Mouse (Mus musculus) cerebral cortex, adult 2 months (tissue): Measurements from ENCODE around the gene 4933411K16Rik.

Experiments
- WGBS: fragments of 180-500 bp; shearing (Covaris S2); methylation state at CpG from one replicate; pipeline ENCODE4 v1.1.7; 2018; 5-methylcytosine and 5-hydroxymethylcytosine counted together

The 4933411K16Rik gene

DNA sequence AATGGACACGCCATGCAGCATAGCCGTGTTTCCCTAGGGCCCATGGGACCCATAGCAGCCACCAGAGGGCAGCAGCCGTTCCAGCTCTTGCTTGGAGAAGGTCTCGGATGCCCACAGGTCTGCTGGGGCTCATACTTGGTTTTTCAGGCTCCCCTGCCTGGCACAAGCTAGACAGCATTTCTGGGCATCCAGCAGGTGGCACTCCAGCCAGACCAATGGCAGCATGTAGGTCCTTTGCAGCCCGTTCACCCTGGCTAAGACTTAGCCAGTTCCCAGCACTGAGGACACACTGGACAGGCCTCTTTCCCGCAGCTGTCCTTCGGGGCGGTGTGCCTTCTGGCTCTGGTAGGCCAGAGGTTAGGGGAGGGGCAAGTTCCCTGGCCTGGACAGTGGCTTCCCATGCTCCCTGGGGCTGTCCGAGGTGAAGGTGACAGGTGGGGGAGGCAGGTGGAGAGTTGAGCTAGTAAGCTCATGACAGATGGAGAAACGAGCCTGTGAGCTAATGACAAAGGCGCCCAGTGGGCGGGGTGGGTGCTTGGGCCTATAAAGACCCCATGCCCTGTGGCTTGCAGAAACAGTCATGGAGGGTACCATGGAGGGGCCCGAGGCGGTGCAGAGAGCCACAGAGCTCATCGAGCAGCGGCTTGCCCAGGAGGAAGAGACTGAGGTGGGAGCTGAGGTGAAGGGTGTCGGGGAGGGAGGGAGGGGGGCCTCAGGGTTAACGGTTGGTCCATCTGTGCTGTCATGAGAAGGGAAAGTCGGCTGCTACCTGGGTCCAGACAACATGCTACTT lies 16.4 kb upstream of the 4933411K16Rik start, which contains the start of gene Ankrd2:
Gene Ankrd2 (plus strand): TSS at position 545 of the 793 bp plus-strand sequence.
- WGBS = 63% methylated on average over 19 of the region's 19 CpGs

DNA sequence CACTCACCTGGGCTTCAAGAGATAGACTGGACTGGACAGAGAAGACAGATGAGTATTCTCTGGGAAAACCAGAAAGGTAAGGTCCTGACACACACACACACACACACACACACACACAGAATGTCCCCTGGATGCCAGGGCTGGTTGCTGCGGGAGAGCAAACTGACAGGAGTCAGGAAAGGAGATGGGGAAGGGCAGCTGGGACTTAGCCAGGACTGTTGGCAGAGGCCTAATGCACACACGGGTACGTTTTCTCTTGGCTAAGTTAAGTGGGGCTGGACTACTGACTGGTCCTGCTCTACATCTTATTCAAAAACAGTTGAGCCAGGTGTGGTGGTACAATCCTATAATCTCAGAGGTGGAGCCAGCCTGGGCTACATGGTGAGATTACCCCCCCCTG lies 15.7 kb upstream of the 4933411K16Rik start:
- WGBS = 73% methylated on average over 3 of the region's 3 CpGs

DNA sequence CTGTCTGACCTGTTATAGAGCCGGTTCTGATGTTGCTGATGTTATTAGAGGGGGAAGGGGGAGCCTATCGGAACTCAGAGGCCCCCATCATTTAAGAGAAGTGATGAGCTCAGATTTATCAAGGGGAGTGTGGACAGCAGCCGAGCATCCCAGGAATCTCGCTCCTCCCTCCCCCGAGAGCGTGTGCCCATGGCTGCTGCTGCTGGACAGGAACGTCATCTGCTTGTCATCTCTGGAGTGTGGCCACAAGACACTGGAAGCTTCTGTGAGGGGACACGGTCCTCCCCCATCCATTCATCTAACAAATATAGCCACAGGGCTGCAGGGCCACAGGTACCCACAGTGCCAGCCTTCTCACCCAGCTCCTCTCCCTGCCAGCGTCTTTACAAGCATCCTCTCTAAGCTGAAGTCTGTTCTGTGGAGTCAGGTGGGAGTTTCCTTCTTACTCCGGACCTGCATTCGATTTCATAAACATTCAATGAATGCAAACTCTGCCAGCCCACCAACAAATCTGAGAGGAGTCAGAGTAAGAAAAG lies 14.8 kb upstream of the 4933411K16Rik start:
- whole genome bisulfite sequencing = 84% methylated on average over 11 of the region's 11 CpGs

DNA sequence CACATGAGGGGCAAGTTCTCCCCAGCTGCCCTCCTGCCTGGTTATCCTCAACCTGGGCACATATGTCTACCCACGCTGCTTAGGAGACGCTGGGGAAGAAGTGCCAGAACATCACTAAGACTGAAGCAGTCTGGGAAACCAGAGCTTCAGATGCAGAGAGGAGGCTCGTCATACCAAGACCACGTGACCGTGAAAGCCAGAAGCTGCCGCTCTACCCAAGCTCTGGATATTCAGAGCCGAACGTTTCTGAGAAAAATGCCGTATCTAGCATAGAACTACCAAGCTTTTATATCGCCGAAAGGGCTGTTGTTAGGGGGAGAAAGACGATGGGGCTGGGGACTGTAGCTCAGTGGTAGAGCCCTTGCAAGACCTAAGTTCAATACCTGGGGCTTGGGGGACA lies 13.7 kb upstream of the 4933411K16Rik start:
- 91% methylated on average over 12 of the region's 12 CpGs for WGBS

DNA sequence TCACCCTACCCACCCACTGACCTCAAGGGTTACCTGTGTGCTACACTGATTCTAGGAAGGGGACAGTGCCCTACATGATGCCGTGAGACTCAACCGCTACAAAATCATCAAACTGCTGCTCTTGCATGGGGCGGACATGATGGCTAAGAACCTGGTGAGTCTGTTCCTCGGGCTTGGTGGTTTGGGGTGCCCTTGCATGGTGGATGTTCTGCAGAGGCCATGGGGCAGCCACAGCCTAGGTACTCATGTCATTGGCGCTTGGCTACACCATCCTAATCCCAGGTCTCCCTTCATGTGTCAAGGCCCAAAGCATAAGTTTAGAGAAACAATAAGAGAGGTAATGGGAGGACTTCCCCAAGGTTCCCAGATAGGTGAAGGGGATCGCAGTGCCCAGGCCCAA lies 8.1 kb upstream of the 4933411K16Rik start:
- WGBS = over 99% methylated on average over 6 of the region's 6 CpGs

DNA sequence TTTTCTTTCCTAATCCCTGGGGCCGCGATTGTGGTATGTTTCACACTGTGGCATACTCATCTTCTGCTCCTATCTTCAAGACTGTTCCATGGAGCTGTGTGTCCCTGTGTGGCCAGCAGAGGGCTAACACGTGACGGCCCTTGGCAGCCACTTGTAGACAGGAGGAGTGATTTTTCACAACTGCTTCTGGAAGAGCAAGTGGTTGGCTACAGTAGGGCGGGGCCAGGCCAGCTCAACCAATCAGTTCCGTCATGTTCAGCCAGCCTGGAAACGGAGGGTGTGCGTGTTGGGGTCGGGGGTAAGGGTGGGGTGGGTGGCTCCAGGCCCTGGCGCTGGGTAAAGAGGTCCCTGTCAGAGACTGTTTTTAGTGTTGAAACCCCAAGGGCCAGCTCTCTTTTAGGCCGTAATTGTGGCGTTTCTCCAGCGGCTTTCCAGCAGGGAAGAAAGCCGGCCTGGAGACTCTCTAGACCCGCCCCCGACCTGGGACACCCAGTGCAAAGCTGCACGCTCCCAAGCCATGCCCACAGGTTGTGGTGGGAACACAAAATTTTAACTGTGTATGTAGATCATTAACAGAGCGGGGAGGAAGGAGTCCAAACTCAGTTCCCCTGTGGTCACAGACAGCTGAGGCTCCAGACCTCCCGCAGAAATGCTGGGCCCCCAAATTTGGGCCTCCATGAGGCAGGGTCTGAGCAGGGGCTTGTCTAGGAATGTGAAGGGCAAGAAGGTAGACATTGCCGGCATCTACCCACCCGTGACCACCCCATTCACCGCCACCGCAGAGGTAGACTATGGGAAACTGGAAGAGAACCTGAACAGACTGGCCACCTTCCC lies 6.6 kb upstream of the 4933411K16Rik start, which contains the start of gene Hoga1:
Gene Hoga1 (plus strand): TSS at position 342 of the 834 bp plus-strand sequence.
- WGBS = 38% methylated on average over 23 of the region's 23 CpGs

DNA sequence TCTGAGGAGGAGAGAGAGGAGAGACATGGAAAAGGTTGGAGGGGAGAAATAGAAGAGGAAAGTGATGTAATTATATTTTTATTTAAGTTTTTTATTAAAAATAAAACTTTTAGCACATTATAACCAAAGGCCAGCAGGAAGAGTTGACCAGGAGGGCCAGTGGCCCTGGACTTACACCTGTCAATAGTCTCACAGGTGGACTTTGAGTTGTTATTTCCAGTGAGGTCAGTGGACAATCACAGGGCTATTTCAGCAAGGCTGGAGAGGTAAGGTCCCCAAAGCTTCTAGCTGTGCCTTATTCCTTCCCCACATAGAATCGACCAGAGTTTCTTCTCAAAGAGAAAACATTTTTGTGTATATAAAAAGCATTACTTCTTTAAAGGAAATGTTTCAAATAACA lies 1.8 kb upstream of the 4933411K16Rik start:
- 76% methylated on average over 1 of the region's 1 CpGs for WGBS

DNA sequence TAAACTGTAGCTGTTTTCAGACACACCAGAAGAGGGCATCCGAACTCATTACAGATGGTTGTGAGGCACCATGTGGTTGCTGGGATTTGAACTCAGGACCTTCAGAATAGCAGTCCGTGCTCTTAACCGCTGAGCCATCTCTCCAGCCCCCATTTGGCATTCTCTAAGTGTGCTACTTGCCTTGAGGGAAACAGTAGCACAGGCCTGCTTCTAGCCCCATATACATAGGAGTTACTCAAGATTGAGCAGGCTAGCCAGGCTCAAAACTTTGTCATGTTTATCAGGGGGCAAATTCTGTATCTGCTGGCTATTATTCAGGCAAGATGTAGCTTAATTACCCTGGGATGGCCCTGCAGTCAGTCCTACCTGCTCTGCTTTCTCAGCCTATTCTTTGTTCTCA lies 697 bp upstream of the 4933411K16Rik start:
- WGBS = 83% methylated on average over 3 of the region's 3 CpGs

DNA sequence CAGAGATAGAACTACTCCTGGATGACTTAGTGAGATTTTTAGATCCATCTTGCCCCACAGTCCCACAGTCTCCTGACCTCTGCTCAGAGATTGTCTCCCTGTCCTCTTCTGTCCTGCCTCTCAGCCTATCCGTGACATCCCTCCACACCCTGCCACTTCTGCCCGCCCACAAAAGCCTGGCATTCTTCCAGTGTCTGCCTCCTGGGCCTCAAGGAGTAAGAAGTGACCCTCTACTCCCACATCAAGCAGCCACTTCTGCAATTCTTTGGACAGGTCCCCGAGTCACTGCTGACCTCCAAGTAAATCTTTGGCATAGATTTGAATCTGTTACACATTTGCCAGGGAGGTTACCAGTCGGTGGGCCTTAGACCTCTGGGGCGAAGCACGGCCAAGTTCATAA lies 2.2 kb downstream of the 4933411K16Rik start:
- WGBS = 76% methylated on average over 6 of the region's 6 CpGs

DNA sequence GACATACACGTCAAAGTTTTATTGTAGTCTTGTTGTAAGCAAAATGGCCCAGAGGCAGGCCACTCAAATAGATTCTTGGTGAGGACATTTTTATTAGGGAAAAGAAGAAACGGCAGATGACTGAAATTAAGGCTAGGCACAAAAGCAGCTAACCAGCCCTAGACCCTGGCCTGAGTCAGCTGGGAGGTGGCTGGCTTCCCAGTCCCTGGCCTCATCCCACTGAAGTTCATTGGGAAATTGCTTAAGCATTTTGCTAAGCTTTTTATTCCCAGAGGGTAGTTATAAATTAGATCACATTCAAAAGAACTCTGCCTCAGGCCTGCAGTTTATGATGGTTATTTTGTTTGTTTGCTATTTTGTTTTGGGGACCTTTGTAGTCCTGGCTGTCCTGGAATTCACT lies 3.8 kb downstream of the 4933411K16Rik start:
- WGBS = 83% methylated on average over 2 of the region's 2 CpGs

DNA sequence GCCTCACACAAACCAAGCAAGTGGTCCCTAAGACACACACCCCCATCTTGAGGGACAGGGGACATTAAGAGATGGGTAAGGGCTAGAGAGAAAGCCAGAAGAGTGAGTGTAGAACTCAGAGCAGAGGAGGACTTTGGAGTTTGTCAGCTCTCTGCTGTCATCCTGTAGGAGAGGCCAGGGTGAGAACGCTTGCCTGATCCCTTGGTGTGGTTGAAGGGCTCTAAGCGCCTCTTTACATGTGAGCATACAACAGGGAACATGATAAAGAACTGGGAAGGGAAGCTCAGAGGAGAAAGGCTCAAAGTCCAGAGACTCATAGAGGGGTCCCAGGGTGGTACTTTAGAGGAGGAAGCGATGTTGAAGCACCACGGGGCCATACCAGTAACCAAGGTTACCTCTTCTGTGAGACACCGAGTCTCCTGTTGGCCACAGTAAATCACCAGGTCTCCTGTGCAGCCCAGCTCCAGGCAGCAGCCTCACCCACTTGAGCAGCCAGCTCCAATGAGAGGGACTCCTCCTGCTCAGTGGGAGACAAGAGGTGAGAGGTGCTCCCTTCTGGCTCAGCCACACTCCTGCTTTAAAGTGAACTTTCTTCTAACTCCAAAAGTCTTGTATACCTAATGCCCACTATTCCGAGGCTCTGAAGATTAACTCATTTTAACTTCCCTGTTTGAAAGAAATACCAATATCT lies 4.8 kb downstream of the 4933411K16Rik start:
- 93% methylated on average over 6 of the region's 6 CpGs for WGBS

DNA sequence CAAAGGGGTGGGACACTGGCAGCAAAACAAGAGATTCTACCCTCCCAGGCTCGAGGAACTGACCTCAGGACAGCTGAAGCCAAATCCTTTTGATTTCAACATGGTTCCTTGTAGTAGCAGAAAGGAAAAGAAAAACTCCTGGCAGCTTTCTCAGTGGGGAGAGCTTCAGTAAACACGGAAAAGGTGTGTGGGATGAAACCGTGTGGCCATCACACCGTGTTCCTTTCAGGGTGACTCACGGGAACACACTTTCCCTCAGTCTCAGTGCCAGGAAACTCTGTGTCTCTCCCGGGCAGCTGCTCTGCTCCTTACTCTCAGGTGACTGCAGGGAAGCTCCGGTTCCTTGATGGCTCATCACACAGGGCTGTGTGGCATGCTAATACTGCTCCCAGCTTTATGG lies 6.4 kb downstream of the 4933411K16Rik start:
- 42% methylated on average over 7 of the region's 7 CpGs for WGBS

DNA sequence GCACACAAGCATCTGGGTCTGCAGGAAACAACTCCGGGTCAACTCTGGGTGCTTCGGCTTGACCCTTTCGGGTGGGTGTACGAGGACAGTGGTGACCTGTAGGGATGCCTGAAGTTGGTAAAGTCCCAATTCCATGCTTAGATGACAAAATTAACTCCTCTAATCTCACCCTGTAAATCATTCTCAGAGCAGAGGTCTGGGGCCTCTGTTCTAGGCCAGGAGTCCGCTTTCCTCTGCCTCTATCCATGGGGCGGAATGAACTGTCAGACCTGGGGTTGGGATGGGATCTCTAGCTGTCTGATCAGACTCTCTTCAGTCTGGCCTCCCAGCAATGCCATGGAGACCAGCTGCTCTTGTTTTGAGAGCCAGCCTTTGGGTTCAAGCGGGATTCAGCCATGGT lies 9.4 kb downstream of the 4933411K16Rik start:
- 96% methylated on average over 7 of the region's 7 CpGs for WGBS

DNA sequence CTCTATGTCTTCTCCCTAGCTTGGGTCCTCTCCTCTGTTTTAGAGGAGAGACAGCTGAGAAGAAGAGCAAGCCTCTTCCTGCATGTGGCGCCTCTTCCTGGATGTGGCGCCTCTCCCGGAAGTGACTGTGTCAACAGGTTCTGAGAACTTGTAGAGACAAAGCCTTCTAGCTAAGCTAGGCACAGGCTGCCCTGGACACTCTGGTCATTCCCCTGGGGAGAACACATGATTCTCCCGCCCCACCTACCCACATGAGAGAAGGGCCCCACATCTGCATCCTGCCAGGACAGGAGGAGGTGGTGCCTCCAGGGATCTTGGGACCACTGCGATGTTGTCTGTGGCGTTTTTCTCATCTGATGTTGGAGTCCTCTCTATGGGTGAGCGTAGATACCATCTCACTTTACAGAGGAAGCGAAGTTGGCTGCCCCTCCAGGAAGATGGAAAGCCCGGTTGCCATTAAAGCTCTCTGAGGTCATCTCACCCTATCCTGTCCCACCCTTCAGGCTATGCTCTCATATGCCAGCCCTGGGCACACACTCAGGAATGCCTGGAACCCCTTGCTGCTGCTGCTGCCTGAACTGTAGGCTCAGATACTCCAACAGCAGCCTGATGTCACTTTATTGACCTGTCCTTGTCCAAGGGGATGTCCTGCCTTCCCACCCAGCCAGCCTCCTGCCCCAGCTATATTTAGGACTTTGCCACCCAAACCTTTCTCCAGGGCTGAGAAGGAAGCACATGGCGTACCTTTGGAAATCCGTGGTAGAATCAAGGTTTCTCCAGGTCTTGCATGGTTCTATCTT lies 16.6 kb downstream of the 4933411K16Rik start:
- 72% methylated on average over 11 of the region's 11 CpGs for WGBS

DNA sequence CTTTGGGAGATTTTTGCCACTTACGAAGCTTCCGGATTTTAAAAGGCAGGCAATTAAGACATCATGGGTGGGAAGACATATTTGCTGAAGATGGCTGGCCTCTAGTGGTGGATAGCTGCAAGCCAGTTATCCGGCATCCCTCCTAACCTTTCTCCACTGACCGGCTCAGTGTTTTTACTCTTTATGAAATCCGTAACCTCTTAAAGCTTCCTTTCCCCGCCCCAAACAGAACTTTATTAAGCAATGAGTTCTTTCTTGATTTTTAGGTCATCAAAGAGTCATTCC lies 17.1 kb downstream of the 4933411K16Rik start:
- whole genome bisulfite sequencing = 44% methylated on average over 6 of the region's 6 CpGs

DNA sequence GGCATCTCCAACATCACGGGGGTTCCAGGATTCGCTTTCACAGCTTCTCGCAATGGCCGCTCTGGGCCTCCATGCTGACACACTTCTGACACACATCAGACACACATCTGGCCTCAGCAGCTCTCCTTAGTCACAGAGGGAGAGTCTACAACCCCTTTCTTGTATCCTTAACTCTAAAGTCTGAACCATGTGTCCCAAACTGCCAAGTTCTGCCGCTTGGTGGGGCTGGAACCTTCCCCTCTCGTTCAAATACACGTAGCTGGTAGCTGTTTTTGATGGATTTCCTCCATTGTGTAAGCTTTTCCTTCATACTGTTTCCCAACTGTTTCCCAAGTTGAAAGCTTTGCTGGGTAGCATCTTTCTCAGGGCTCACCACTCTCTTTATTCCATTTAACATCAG lies 19.2 kb downstream of the 4933411K16Rik start:
- 67% methylated on average over 7 of the region's 7 CpGs for WGBS

DNA sequence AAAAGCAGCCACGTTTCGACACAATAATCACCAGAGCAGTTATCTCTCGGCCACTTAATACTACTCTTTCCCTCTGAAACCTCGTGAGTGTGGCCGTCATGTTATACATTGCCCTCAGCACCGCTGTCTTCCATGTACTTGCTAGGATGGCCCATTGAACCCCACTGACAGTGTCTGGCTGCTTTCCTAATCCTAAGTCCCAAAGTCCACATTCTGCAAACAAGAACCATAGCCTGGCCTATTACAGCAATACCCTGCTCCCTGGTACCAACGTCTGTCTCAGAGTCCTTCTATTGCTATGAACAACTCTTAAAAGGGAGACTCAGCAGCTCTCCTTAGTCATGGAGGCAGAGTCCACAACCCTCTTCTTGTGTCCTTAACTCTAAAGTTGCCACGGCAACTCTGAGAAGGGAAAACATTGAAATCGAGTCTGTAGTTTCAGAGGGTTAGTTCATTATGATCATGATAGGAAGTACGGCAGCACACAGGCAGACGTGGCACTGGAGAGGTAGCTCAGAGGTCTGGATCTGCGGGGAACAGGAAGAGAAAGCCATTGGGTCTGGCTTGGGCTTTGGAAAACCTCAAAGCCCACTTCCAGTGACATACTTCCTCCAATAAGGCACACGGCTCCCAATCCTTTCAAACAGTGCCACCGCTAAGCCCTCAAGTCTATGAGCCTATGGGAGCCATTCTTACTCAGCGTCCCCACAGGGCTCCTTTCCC lies 20.0 kb downstream of the 4933411K16Rik start:
- WGBS = 82% methylated on average over 15 of the region's 15 CpGs

DNA sequence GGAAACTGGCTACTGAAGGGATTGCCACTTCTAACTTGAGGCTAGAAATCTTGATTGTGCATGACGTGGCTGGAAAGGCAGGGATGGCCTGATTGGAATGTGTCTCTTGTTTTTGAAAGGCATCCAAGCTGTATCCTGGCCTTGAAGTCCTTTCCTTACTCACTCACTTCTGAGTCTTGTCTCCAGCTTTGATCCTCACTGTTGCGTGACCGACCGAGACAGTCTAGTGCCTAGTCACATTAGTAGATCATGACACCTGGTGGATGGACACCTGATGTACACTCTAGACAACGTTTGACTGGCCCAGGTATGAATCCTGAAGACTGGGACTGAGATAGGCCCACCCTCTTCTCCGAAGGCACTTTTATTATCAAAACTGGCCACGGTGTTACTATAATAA lies 20.8 kb downstream of the 4933411K16Rik start:
- WGBS = 80% methylated on average over 7 of the region's 7 CpGs

DNA sequence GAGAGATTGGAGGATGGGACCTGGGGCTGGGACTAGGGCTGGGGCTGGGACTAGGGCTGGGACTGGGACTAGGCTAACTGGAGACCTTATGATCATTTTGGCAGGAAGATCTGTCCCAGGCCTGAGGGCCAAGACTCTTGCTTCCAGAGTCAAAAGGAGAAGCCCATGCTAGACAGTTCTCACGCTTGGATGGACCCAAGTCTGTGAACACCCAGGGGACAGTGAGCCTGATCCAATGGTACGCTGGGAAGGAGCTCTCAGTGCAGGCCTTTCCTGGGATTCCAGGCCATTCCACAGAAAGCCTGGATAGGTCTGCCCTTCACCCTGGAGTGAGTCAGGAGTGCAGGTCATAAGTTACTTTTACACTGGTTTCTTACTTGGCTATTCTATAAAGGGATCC lies 23.0 kb downstream of the 4933411K16Rik start:
- 84% methylated on average over 2 of the region's 2 CpGs for WGBS

DNA sequence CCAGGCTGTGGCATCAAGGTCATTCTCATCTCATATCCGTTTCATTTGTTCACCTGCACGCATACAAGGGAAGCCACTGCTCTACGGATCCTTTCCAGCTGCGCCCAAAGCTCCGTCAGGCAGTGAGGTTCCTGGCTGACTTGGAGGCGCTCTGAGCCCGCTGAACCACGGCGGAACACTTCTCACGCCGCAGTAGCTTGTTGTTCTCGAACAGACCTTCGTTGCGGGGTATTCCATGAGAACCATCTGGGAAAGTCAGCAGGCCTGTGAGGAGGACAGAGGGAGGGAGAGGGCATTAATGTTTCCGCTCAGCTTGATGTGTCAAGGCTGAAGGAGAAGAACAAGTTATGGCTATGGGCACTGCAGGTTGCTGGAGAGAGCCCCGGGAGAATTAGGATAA lies 23.9 kb downstream of the 4933411K16Rik start:
- 89% methylated on average over 16 of the region's 16 CpGs for WGBS

DNA sequence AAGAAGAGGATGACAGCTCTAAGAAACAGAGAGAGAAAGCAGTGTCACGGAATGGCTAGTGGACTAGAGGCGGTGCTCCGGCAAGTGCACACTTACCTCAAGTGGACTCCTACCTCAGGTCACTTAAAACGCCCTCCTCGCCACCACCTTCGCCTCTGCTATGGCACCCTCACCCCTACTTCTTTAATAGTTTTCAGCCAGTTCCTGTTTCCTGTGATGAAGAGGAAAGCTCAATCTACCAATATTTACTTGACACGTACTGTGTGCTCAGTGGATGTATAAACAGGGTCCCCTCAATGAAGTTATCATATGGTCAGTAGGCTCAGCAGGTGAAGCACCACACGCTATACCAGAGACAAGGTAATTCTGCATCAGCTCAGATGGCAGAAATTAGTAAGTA lies 26.5 kb downstream of the 4933411K16Rik start:
- 94% methylated on average over 8 of the region's 8 CpGs for WGBS
